Mouse (Mus musculus) spleen, adult 18-20 months (tissue): ENCODE results near the gene Mdm2.

Source experiments
- DNase-seq, 2 experiments: peaks; one replicate each; pipeline ENCODE4 v3.0.0; 2022; ENCODE audit warnings: mixed read lengths in 2 of 2

Mdm2 gene

GRCm38 (mm10) chr10:117680868-117681513 is 29.6 kb downstream of the Mdm2 start:
- no peak for DNase-seq

DNA sequence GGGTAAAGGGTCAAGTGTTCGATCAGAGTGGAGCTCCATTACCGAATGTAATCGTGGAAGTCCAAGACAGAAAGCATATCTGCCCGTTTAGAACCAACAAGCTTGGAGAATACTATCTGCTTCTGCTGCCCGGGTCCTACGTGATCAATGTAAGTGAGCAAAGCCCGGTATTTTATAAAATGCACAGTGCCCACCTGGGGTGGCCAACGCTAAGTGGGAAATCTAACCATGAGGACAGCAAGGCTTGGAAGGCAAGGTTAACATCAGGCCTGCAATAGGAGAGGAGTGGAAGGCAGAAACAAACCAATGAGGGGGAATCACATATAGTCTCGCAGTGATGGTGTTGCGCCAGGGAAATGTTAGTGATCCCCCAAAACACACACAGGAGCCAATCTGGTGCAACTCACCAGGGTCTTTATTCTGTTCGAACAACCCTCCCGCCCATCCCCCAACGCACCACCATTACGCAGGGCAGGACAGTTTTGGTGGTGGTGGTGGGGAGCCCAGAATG is 30.5 kb downstream of the Mdm2 start:
- DNase-seq = no peak

- no peak for DNase-seq
These were observed 31.4 kb downstream of the Mdm2 start for GRCm38 (mm10) chr10:117679029-117679686.

DNA sequence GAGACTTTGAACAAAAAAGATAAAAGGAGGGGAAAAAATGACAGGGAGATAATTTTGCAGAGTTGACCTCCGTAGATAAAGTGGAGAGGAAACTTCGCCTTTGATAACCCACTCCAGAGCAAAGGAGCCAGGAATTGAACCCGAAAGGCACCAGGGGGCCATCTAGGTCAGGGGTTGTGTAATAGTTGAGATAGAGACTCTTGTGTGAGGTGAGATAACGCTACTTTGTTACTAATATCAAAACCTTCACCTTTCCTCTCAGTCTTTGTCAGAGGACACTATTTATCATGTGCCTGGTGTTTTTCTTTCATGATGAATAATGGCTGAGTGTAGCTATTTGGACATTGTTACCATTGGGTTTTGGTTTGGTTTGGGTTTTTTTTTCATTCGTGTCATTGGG is 32.2 kb downstream of the Mdm2 start:
- no peak for DNase-seq

DNA sequence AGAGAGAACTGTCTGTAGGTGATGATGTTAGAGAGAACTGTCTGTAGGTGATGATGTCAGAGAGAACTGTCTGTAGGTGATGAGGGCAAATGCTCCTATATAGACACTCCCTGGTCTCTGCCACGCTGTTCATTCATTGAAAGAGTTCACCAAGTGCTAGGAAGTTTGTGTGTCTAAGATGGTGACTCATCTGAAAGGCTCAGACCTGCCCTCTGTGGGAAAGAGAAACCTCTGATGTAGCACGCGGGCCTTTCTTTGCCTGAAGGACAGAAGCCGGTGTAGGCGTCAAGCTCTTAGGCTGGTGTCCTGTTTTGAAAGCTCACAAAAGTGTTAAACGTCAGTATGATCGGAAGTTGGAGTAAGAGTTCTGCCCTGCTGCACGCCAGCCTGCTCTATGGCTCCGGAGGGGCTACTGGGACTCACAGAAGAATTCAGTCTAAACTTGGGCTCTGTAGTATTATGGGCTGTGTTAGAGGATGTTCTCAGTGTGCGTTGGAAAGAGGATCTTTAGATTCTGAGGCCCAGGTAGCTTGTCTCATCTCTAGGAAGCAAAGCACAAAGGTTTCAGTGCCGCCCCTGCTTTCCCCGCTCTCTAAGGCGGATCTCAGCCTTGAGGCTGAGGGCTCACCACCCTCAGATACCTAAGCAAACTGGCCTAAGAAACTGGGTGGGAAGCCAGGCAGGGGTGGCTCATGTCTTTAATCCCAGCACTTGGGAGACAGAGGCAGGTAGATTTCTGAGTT is 32.9 kb downstream of the Mdm2 start:
- DNase-seq = no peak

GRCm38 (mm10) chr10:117676644-117677313 is 33.8 kb downstream of the Mdm2 start:
- no peak for DNase-seq

GRCm38 (mm10) chr10:117676036-117676643 is 34.4 kb downstream of the Mdm2 start:
- no peak for DNase-seq

DNA sequence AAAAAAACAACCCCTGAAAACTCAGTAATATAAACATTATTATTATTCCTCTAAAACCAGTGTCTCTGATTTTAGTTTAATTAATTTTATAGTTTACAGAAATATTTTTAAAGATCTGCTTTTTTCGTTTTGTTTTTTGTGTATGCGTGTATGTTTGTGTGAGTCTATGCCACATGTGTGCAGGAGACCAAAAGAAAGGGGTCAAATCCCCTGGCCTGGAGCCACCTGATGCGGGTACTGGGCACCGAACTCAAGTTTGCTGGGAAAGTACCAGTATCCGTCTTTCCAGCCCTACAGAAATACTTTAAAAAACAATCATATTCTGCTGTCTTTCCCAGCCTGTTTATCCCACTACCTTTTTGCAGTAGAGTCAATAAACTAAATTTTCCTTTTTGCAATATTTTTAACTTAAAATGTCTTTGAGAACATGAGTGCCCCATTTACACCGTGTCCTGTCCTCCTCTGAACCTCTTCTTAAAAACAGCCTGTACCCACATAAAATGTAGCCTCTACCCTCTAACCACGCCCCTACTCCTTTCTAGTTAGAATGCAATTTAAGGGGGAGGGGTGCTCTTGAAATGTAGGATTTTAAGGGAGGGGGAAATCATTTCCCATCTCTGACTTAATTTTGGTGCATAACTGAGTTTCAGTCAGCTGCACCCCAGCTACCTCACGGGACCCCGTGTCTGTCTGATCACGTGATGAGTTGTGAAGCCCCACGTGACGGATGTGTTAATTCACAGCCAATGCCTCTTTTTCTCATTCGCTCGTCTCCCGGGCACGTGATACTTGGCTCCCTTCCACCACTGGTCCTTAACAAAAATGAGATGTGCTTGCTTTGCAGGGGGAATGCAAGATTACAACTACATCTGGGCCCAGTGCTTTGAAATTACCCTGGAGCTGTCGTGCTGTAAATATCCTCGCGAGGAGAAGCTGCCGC is 35.2 kb downstream of the Mdm2 start:
- peak; percentile 42 to 44 for DNase-seq

GRCm38 (mm10) chr10:117674359-117675019 is 36.1 kb downstream of the Mdm2 start:
- DNase-seq = no peak

DNA sequence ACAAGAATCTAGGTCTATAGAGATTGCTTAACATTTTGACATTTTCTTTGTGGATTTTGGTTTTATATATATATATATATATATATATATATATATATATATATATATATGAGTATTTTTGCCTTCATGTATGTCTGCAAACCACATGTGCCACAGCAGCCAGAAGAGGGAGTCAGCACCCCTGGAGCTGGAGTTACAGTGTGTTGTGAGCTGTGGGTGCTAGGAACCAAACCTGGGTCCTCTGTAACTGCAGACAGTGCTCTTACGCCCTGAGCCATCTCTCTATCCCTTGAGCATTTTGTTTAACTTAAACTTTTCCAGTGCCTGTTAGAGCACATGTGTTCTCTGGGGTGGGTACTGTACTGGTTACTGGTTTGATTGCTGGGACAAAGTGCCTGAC is 36.6 kb downstream of the Mdm2 start:
- DNase-seq = no peak

DNA sequence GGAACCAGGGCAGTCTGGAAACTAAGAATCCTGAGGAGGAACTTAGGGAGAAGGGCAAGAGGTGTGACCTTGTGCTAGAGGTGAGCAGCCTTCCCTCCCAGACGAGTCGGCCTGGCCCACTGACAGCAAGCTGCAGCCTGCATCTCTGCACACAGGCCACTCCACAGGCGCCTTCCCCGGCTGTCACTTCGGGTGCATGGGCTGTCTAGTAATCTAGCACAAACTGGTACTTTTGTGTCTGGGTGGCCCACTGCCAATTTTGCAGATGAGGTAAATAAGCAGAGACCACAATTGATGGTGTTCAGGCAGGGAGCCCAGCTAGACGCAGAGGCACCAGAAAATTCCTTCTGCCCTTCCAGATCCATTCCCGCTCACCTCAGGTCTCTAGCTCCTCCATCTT is 37.9 kb downstream of the Mdm2 start:
- no peak for DNase-seq

- no peak for DNase-seq
These were observed 38.5 kb downstream of the Mdm2 start for GRCm38 (mm10) chr10:117671930-117672666.

DNA sequence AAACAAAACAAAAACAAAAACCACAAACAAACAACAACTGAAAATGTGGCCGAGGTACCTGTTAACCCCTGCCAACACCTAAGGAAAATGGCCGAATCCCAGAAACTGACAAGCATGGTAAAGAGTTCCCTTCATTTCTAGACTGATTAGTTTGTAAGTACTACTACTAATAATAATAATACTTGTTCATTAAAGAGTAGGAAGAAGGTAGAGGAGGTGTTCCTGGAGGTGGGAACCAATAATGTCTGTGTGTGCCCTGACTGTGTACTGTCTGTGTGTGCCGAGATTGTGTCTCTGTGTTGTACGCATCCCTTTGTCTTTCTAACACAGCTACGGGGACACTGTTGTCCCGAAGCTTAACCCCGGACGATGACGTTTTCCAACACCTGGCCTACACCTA is 39.3 kb downstream of the Mdm2 start:
- no peak for DNase-seq

DNA sequence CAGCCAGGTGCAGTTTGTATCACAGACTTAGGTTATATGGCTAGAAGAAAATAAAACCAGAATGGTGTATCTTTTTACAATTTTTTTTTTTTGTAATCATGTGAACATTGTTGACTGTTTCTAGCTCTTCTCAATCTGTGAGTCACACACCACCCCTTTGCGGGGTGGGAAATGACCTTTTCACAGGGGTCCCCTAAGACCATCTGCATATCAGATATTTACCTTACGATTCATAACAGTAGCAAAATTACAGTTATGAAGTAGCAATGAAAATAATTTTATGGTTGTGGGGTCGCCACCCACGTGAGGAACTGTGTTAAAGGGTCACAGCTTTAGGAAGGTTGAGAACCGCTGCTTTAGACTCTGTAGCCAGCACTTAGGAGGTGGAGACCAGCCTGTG is 39.8 kb downstream of the Mdm2 start:
- DNase-seq = no peak

DNA sequence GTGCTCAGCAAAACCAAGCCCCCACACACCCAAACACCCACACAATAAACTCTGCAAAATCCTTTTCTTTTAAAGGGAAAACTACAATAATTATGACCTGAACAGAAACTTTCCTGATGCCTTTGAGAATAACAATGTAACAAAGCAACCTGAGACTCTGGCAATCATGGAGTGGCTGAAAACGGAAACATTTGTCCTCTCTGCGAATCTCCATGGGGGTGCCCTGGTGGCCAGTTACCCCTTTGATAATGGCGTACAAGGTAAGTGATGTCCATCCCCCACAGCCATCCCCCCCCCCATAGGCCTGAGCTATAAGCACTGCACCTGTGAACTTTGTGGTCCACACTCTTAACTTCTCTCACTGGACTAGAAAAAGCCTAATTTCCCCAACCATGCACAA is 40.5 kb downstream of the Mdm2 start:
- no peak for DNase-seq

DNA sequence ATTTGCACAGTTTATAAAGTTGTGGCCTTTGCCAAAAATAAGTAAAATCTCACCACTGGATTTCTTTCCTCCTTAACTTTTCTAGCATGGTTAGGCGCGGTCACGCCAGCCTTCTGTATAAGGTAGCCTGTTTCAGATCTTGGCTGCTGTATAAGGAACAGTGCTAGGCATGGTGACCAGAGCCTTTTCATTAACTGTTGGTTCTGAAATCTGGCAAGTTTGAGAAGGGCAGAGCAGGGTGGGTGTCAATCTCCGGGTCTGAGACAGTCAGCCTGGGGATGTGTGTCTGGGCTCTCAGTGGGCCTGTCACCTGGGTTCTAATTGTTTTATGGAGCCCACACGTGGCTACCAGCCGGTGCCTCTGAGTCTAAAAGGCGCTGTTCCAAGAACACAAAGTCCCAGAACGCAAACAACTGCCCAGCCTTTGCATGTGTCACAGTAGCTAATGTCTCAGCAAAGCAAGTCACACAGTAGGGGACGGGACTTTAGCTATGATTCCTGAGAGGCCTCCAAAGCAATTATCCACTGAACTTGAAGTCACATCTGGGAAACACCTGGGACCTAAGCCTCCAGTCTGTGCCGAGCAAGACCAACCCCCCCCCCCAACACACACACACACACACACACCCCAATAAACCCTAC is 41.0 kb downstream of the Mdm2 start:
- DNase-seq = no peak

DNA sequence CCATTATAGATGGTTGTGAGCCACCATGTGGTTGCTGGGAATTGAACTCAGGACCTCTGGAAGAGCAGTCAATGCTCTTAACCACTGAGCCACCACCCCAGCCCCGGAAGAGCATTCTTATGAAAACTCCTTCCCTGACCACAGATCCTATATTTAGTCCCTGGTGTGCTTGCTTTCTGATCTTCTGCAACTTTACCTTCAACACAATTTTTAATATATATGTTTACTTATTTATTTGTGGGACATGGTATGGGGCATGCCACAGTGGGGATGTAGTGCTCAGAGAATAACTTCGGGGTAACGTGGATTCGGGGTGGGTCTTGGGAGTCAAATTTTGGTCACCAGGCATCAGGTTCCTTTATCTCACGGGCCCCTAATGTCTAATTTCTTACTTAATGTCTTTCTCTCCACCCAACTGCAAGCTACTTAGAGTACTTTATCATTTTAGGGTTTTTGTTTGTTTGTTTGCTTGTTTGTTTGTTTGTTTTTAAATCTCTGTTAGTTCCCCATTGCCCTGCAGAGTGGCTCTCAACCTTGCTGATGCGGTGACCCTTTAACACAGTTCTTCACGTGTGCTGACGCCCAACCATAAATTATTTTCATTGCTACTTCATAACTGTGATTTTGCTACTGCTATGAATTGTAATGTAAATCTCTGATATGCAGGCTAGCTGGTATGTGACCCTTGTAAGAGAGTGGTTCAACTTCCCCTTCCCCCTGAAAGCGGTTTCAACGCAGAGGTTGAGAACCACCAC is 41.8 kb downstream of the Mdm2 start:
- DNase-seq = no peak

GRCm38 (mm10) chr10:117667663-117668507 is 42.7 kb downstream of the Mdm2 start:
- no peak for DNase-seq
